Mouse (Mus musculus) left cerebral cortex, postnatal 10 days (tissue): Measurements from ENCODE around the gene Il12a. TPM values are rescaled to one million over a fixed set of nuclear protein-coding genes. Genes with fewer than 3 reads are reported as not detected.

ENCODE experiments used
- DNase-seq, 2 experiments: peaks; one replicate each; pipeline ENCODE4 v3.0.0; 2021 to 2022; ENCODE audit warnings: low spot score in 2 of 2, mixed read lengths in 1 of 2; ENCODE audit errors: extremely low spot score in 1 of 2
- intact Hi-C: fragments of 180-260 bp; cut with DNase I; formaldehyde crosslinking; loops from one replicate; pipeline ENCODE4 v1.15.1; 2025
- total RNA-seq, 2 experiments: library from RNA; stranded (reverse); gene quantifications; 2 replicates each; pipeline ENCODE4 v1.2.3; 2021

The Il12a gene
- total RNA-seq, 2 experiments from 2014 or later, result 0.93 to 0.94 TPM

- intact Hi-C loops, result loop anchor here (5.0 kb wide), 1 partner anchor 62 kb away; no protein-coding TSS in a partner anchor
- no peak for DNase-seq
These were observed 11.4 kb upstream of the Il12a start for GRCm38 (mm10) chr3:68678805-68679585.

- intact Hi-C loops, result no loop called here
- no peak for DNase-seq
These were observed 6.9 kb upstream of the Il12a start for GRCm38 (mm10) chr3:68683579-68683978.

- no peak for DNase-seq
- intact Hi-C loops, result no loop called here
These were observed 6.2 kb upstream of the Il12a start for GRCm38 (mm10) chr3:68684207-68684606.

- intact Hi-C loops, result no loop called here
- DNase-seq, result peak in 1 of 2 experiments; percentile 53
These were observed 3.4 kb upstream of the Il12a start for GRCm38 (mm10) chr3:68686852-68687560.

- DNase-seq, result no peak
- intact Hi-C loops, result no loop called here
These were observed 1.1 kb upstream of the Il12a start for GRCm38 (mm10) chr3:68689346-68689745.

- intact Hi-C loops, result loop anchor here (5.0 kb wide), 1 partner anchor 44 kb away; no protein-coding TSS in a partner anchor
- DNase-seq, result no peak
These were observed 795 bp downstream of the Il12a start for GRCm38 (mm10) chr3:68691100-68691778.

- DNase-seq, result no peak
- intact Hi-C loops, result loop anchor here (5.0 kb wide), 1 partner anchor 45 kb away; no protein-coding TSS in a partner anchor
These were observed 1.6 kb downstream of the Il12a start for GRCm38 (mm10) chr3:68691938-68692599.

GRCm38 (mm10) chr3:68692600-68693225 is 2.3 kb downstream of the Il12a start:
- intact Hi-C loops, result loop anchor here (5.0 kb wide), 1 partner anchor 45 kb away; no protein-coding TSS in a partner anchor
- DNase-seq, result no peak

GRCm38 (mm10) chr3:68693441-68694048 is 3.1 kb downstream of the Il12a start:
- intact Hi-C loops, result loop anchor here (5.0 kb wide), 1 partner anchor 46 kb away; no protein-coding TSS in a partner anchor
- DNase-seq, result peak; percentile 64 to 81

- intact Hi-C loops, result no loop called here
- no peak for DNase-seq
These were observed 4.9 kb downstream of the Il12a start for GRCm38 (mm10) chr3:68695321-68695720.

GRCm38 (mm10) chr3:68696495-68697200 is 6.2 kb downstream of the Il12a start:
- DNase-seq, result no peak
- intact Hi-C loops, result no loop called here

- intact Hi-C loops, result no loop called here
- no peak for DNase-seq
These were observed 8.2 kb downstream of the Il12a start for GRCm38 (mm10) chr3:68698601-68699000.

GRCm38 (mm10) chr3:68700091-68700490 is 9.6 kb downstream of the Il12a start:
- intact Hi-C loops, result no loop called here
- no peak for DNase-seq

GRCm38 (mm10) chr3:68706307-68706706 is 15.9 kb downstream of the Il12a start:
- DNase-seq, result no peak
- intact Hi-C loops, result loop anchor here (5.0 kb wide), 1 partner anchor 44 kb away; no protein-coding TSS in a partner anchor

GRCm38 (mm10) chr3:68708230-68708629 is 17.8 kb downstream of the Il12a start:
- DNase-seq, result peak in 1 of 2 experiments; percentile 71
- intact Hi-C loops, result loop anchor here (5.0 kb wide), 1 partner anchor 46 kb away; no protein-coding TSS in a partner anchor

GRCm38 (mm10) chr3:68709198-68709797 is 18.9 kb downstream of the Il12a start:
- peak in 1 of 2 experiments; percentile 70 for DNase-seq
- intact Hi-C loops, result loop anchor here (1.0 to 5.0 kb wide), 2 partner anchors 47 to 63 kb away; no protein-coding TSS in a partner anchor

GRCm38 (mm10) chr3:68710436-68710835 is 20.0 kb downstream of the Il12a start:
- intact Hi-C loops, result loop anchor here (5.0 kb wide), 1 partner anchor 653 kb away; no protein-coding TSS in a partner anchor
- no peak for DNase-seq
